Mouse (Mus musculus): ENCODE results near the gene Dip2a. TPM values are rescaled to one million over a fixed set of nuclear protein-coding genes. Genes with fewer than 3 reads are reported as not detected.

The Dip2a gene
- polyA plus RNA-seq, 1 experiment from 2014 or later: 7.1 TPM

DNA sequence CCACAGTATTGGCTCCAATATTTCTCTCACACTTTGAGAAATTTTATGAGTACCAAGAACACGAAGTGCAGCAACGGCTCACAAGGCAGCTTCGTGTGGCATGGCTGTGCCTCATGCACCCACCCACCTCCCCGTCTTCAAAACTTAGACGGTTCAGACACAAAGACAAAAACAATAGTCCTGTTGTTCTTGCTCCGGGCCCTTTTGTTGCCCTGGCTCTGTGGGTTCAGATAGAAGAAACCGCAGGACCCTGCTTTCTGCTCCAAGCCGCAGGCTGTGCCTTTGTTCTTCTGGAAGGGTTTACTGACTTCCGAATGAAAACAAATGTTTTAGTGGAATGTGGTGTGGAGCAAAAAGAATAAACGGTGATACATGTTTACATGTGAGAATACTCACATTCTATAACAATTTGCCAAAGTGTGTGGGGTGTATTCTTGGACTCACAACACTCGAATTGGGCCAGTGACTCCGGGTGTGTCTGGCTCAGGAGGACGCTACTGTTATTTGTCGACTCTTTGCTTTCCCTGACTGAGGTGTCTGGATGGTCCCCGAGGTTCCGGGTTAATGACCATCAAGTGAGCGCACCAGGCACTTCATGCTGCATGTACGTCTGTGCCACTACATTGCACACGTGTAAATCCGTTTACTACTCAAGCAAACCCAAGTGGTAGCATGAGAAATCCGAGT lies 97.0 kb downstream of the Dip2a start:
- peak; percentile 46 for DNase-seq (ENCODE audit: low spot score)
- Histone ChIP-seq H3K36me3 (ENCODE audit: control insufficient read depth, insufficient read depth, low read length) (no peaks in the 10 kb centered on the region), H3K4me1 (replicated peaks; ENCODE audit: control insufficient read depth, insufficient read depth, low read length) (no peaks in the 10 kb centered on the region), H3K9me3 (ENCODE audit: control insufficient read depth, low read length) (no peaks in the 10 kb centered on the region), H3K4me3 (ENCODE audit: low read depth, low read length) (no peak overlapping the region), H3K4me2 (replicated peaks; ENCODE audit: low read depth, low read length) (no peak overlapping the region), H3K27ac (ENCODE audit: low read depth, low read length) (no peak overlapping the region), H3K27me3 (ENCODE audit: control insufficient read depth, insufficient read depth, low read length) (no peaks in the 10 kb centered on the region), H3K9ac (ENCODE audit: low read depth, low read length) (no peak overlapping the region)
- no peak for ATAC-seq (ENCODE audit: low FRiP score)
- WGBS: 38% methylated on average over 21 of the region's 21 CpGs

DNA sequence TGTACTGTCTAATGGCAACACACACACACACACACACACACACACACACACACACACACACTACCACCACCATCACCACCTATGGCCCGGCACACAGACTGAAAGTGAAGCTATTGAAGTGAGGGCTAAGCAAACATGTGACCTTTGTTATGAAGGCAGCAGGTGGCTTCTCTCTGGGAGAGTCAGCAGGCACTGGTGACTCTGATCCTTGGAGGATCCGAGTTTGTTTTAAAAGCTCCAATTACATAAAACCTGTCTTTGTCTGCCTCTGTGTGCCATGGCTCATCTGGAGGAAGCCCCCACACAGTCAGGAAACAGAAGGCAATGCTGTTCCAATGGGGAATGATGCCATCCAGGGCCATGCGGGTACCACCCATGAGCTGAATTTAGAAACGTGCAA lies 98.5 kb downstream of the Dip2a start:
- no peak for ATAC-seq (ENCODE audit: low FRiP score)
- no peak for DNase-seq (ENCODE audit: low spot score)
- Histone ChIP-seq H3K4me3 (ENCODE audit: low read depth, low read length) (no peak overlapping the region), H3K36me3 (ENCODE audit: control insufficient read depth, insufficient read depth, low read length) (no peaks in the 10 kb centered on the region), H3K4me2 (replicated peaks; ENCODE audit: low read depth, low read length) (no peak overlapping the region), H3K9me3 (ENCODE audit: control insufficient read depth, low read length) (no peaks in the 10 kb centered on the region), H3K9ac (ENCODE audit: low read depth, low read length) (no peak overlapping the region), H3K27me3 (ENCODE audit: control insufficient read depth, insufficient read depth, low read length) (no peaks in the 10 kb centered on the region), H3K27ac (ENCODE audit: low read depth, low read length) (no peak overlapping the region), H3K4me1 (replicated peaks; ENCODE audit: control insufficient read depth, insufficient read depth, low read length) (no peaks in the 10 kb centered on the region)
- 49% methylated on average over 4 of the region's 4 CpGs for WGBS

DNA sequence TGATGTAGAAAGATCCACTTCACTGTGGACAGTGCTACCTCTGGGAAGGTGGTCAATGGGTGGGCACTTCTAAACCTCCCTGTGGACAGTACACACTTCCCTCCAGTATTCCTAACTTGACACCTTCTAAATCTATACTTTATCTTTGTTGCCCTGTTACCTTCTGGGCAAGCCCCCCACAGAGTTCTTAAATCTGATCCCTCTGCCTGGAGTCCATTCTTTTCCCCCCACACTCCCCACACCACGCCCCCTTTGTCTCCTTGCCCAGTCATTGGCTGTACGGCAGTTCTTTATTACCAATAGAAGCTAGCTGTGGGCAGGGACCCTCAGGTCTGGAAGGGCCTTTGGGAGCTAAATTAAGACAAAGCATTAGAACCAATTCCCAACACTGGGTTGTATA lies 100.0 kb downstream of the Dip2a start:
- Histone ChIP-seq H3K4me1 (replicated peaks; ENCODE audit: control insufficient read depth, insufficient read depth, low read length) (no peaks in the 10 kb centered on the region), H3K27me3 (ENCODE audit: control insufficient read depth, insufficient read depth, low read length) (no peaks in the 10 kb centered on the region), H3K36me3 (ENCODE audit: control insufficient read depth, insufficient read depth, low read length) (no peaks in the 10 kb centered on the region), H3K27ac (ENCODE audit: low read depth, low read length) (no peak overlapping the region), H3K4me3 (ENCODE audit: low read depth, low read length) (no peak overlapping the region), H3K9me3 (ENCODE audit: control insufficient read depth, low read length) (no peaks in the 10 kb centered on the region), H3K9ac (ENCODE audit: low read depth, low read length) (no peak overlapping the region), H3K4me2 (replicated peaks; ENCODE audit: low read depth, low read length) (no peak overlapping the region)
- DNase-seq (ENCODE audit: low spot score): no peak
- ATAC-seq (ENCODE audit: low FRiP score): no peak
- WGBS: 85% methylated on average over 2 of the region's 2 CpGs

DNA sequence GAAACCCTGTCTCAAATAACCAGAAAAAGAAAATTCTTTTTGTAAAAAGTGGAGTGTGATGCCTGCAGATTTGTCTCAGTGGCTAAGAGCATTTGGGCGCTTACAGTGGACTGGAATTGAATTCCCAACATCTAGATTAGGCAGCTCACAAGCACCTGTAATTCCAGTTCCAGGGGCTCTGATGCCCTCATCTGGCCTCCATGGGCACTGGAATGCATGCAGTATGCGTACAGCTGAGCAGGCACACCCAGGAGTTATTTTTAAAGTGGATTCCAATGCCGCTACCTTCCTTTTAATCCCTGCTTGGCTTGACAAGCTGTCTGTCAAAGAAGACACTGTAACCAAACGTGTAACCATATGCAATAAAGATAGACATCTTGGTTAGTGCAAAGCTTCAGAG lies 105.7 kb downstream of the Dip2a start:
- Histone ChIP-seq H3K27ac (ENCODE audit: low read depth, low read length) (no peak overlapping the region), H3K4me1 (replicated peaks; ENCODE audit: control insufficient read depth, insufficient read depth, low read length) (no peaks in the 10 kb centered on the region), H3K27me3 (ENCODE audit: control insufficient read depth, insufficient read depth, low read length) (no peaks in the 10 kb centered on the region), H3K9me3 (ENCODE audit: control insufficient read depth, low read length) (no peaks in the 10 kb centered on the region), H3K9ac (ENCODE audit: low read depth, low read length) (no peak overlapping the region), H3K4me2 (replicated peaks; ENCODE audit: low read depth, low read length) (no peak overlapping the region), H3K4me3 (ENCODE audit: low read depth, low read length) (no peak overlapping the region), H3K36me3 (ENCODE audit: control insufficient read depth, insufficient read depth, low read length) (no peaks in the 10 kb centered on the region)
- no peak for ATAC-seq (ENCODE audit: low FRiP score)
- 71% methylated on average over 4 of the region's 4 CpGs for WGBS
- DNase-seq (ENCODE audit: low spot score): no peak

DNA sequence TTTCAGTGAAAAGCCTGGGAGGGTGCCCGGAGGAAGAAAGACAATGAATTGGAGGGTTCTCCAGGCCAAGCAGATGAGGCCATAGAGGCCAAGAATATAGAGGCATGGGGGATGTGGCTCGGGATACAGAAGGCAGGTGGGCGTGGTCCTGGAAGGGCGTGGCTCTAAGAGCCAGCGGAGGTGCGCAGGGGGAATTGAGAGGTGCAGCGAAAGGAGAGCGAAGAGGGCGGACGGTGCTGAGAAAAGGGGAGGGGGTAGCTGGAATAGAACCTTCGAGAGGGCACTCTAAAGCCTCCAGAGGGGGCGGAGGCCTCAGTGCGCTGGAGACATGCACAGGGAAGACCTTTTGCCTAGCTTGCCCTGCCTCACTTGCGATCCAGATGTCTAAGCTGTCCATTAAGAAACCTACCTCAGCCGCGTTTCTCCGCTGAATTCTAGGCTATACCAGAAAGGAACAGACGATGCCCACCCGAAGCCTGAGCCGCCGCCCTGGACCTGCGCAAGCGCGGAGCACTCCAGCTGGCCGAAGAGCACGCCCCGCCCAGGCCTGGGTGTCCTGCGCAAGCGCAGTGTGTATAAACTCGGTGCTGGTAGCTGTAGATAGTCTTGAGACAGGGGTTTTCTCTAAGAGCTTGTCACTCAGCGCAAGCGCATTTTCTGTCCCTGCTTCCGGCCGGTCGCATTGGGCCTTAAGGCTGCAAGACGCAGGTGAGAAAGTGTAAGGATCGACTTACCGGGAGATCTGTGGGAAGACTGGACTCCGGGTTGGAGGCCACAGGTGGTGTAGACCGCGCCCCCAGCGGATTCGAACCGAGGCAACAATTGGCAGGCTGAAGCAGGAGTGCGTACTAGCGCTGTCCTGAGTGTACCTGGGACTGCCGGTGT lies 107.5 kb downstream of the Dip2a start, which contains the start of gene Prmt2:
Prmt2 (minus strand) TSS at position 525 of the 885 bp plus-strand sequence.
- ATAC-seq (ENCODE audit: low FRiP score) (peak; percentile 99), DNase-seq (ENCODE audit: low spot score) (peak; percentile 98)
- Histone ChIP-seq H3K4me2 (replicated peaks; ENCODE audit: low read depth, low read length) (peak within 1 kb of the TSS; percentile 78), H3K9me3 (ENCODE audit: control insufficient read depth, low read length) (no peaks in the 10 kb centered on the region), H3K27ac (ENCODE audit: low read depth, low read length) (peak within 1 kb of the TSS; percentile 89), H3K27me3 (ENCODE audit: control insufficient read depth, insufficient read depth, low read length) (no peaks in the 10 kb centered on the region), H3K36me3 (ENCODE audit: control insufficient read depth, insufficient read depth, low read length) (no peaks in the 10 kb centered on the region), H3K4me3 (ENCODE audit: low read depth, low read length) (peak within 1 kb of the TSS; percentile 66), H3K4me1 (replicated peaks; ENCODE audit: control insufficient read depth, insufficient read depth, low read length) (no peaks in the 10 kb centered on the region), H3K9ac (ENCODE audit: low read depth, low read length) (peak within 1 kb of the TSS; percentile 70)
- WGBS: 1% methylated on average over 47 of the region's 47 CpGs

DNA sequence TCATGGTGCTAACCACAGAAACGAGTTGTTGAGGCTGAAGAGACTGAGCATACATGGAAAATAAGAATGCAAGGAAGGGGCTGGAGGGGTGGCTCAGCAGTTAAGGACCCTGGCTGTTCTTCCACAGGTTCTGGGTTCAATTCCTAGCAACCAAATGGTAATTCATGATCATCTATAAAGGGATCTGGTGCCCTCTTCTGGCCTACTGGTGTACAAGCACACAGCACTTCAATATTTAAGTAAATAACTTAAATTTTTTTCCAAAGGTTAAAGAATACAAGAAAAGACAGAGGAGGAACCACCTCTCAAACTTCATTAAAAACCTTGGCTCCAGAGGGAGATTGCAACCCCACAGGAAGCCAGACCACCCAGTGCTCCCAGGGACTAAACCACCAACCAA lies 115.5 kb downstream of the Dip2a start:
- no peak overlapping the region for H3K27ac ChIP-seq (ENCODE audit: low read depth, low read length)
- no peaks in the 10 kb centered on the region for H3K9me3 ChIP-seq (ENCODE audit: control insufficient read depth, low read length)
- H3K4me3 ChIP-seq (ENCODE audit: low read depth, low read length): no peak overlapping the region
- H3K36me3 ChIP-seq (ENCODE audit: control insufficient read depth, insufficient read depth, low read length): no peaks in the 10 kb centered on the region
- no peak overlapping the region for H3K9ac ChIP-seq (ENCODE audit: low read depth, low read length)
- WGBS: 65% methylated on average over 1 of the region's 1 CpGs
- no peak overlapping the region for H3K4me2 ChIP-seq (replicated peaks; ENCODE audit: low read depth, low read length)
- ATAC-seq (ENCODE audit: low FRiP score) (no peak), DNase-seq (ENCODE audit: low spot score) (no peak)
- H3K4me1 ChIP-seq (replicated peaks; ENCODE audit: control insufficient read depth, insufficient read depth, low read length): no peaks in the 10 kb centered on the region
- no peaks in the 10 kb centered on the region for H3K27me3 ChIP-seq (ENCODE audit: control insufficient read depth, insufficient read depth, low read length)

DNA sequence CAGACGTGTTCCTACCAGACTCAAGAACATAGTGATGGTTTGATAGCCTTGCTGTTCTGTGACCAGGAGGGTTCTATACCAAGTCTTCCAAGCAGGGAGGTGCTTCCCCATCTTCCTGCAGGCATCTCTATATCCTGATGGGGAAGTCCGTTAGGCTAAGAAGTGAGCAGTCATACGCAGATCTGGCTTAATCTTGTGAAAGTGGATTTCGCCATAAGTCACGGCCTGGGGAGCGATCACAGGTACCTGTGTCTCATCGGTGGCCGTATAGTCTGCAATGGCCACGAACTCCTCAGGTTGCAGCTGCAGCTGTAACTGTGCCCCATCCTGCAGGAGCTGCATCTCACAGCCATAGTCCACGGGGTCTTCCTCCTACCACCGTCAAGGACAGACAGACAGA lies 119.1 kb downstream of the Dip2a start:
- Histone ChIP-seq H3K4me2 (replicated peaks; ENCODE audit: low read depth, low read length) (no peak overlapping the region), H3K27ac (ENCODE audit: low read depth, low read length) (no peak overlapping the region), H3K36me3 (ENCODE audit: control insufficient read depth, insufficient read depth, low read length) (no peaks in the 10 kb centered on the region), H3K27me3 (ENCODE audit: control insufficient read depth, insufficient read depth, low read length) (no peaks in the 10 kb centered on the region), H3K4me3 (ENCODE audit: low read depth, low read length) (no peak overlapping the region), H3K9ac (ENCODE audit: low read depth, low read length) (no peak overlapping the region), H3K4me1 (replicated peaks; ENCODE audit: control insufficient read depth, insufficient read depth, low read length) (no peaks in the 10 kb centered on the region), H3K9me3 (ENCODE audit: control insufficient read depth, low read length) (no peaks in the 10 kb centered on the region)
- ATAC-seq (ENCODE audit: low FRiP score) (no peak), DNase-seq (ENCODE audit: low spot score) (no peak)
- WGBS: 91% methylated on average over 11 of the region's 11 CpGs

DNA sequence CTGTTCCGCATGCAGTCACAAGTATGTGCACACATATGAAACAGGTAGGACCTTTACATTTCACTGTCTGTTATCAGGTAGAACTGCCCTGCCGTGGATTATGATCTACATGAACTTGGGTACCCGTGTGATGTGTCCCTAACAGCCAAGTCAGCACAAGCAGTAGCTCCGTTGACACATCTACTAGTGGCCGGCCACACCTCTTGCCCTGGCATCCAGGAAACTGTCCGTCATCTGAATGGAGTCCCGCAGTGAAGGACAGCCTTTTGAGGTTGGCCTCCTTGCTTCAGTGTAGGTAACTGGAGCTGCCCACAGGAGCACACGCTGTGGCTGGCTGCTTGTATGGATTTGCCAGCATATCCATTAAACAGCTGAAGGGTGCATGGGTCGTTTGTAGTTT lies 126.9 kb downstream of the Dip2a start:
- ATAC-seq (ENCODE audit: low FRiP score) (no peak), DNase-seq (ENCODE audit: low spot score) (no peak)
- Histone ChIP-seq H3K36me3 (ENCODE audit: control insufficient read depth, insufficient read depth, low read length) (peaks cover 16% of the 10 kb centered on the region; the same call in 1 of the 2 replicates), H3K9ac (ENCODE audit: low read depth, low read length) (no peak overlapping the region), H3K9me3 (ENCODE audit: control insufficient read depth, low read length) (peaks cover 3% of the 10 kb centered on the region; the same call in 1 of the 2 replicates), H3K27ac (ENCODE audit: low read depth, low read length) (no peak overlapping the region), H3K27me3 (ENCODE audit: control insufficient read depth, insufficient read depth, low read length) (no peaks in the 10 kb centered on the region), H3K4me1 (replicated peaks; ENCODE audit: control insufficient read depth, insufficient read depth, low read length) (no peaks in the 10 kb centered on the region), H3K4me2 (replicated peaks; ENCODE audit: low read depth, low read length) (no peak overlapping the region), H3K4me3 (ENCODE audit: low read depth, low read length) (no peak overlapping the region)
- WGBS: 82% methylated on average over 9 of the region's 9 CpGs

All from hindbrain, embryonic 11.5 days (tissue).